Mouse (Mus musculus) liver, adult 2 months (tissue): Measurements from ENCODE around the gene Mas1. TPM values are rescaled to one million over a fixed set of nuclear protein-coding genes. Genes with fewer than 3 reads are reported as not detected.

Experiments
- DNase-seq: peaks from one replicate; pipeline ENCODE4 v3.0.0-alpha.2; 2011; ENCODE audit warnings: low read depth, low spot score; ENCODE audit errors: extremely low read depth
- H3K27ac ChIP-seq: fragments of 200-500 bp; replicated peaks from 2 replicates; pipeline ENCODE4 v1.5.1; 2012; ENCODE audit warnings: low read depth, mild to moderate bottlenecking, control low read depth, inconsistent platforms, low read length; ENCODE audit not compliant: insufficient read depth
- H3K27me3 ChIP-seq: fragments of 200-500 bp; 2 replicates; pipeline ENCODE4 v1.6.1; 2012; ENCODE audit warnings: mild to moderate bottlenecking, moderate library complexity, low read length, inconsistent platforms; ENCODE audit not compliant: control insufficient read depth, insufficient read depth
- H3K36me3 ChIP-seq: fragments of 200-500 bp; 2 replicates; pipeline ENCODE4 v1.6.1; 2012; ENCODE audit warnings: low read length, inconsistent platforms; ENCODE audit not compliant: control insufficient read depth, insufficient read depth
- H3K4me1 ChIP-seq: fragments of 200-500 bp; 2 replicates; pipeline ENCODE4 v1.6.1; 2011; ENCODE audit warnings: low read length; ENCODE audit not compliant: control insufficient read depth, insufficient read depth
- H3K4me3 ChIP-seq: fragments of 200-500 bp; 2 replicates; pipeline ENCODE4 v1.5.1; 2011; ENCODE audit warnings: low read depth, mild to moderate bottlenecking, control low read depth, low read length, moderate library complexity; ENCODE audit not compliant: insufficient read depth
- H3K79me2 ChIP-seq: fragments of 200-500 bp; 2 replicates; pipeline ENCODE4 v1.6.1; 2012; ENCODE audit warnings: inconsistent platforms, mild to moderate bottlenecking, low read length, moderate library complexity; ENCODE audit not compliant: control insufficient read depth, insufficient read depth
- H3K9ac ChIP-seq: fragments of 200-500 bp; 2 replicates; pipeline ENCODE4 v1.6.1; 2012; ENCODE audit warnings: low read depth, mild to moderate bottlenecking, control low read depth, inconsistent platforms, low read length
- CTCF ChIP-seq: fragments of 200-500 bp; IDR thresholded peaks from 2 replicates; pipeline ENCODE4 v1.5.1; 2011; ENCODE audit warnings: low read depth, low read length, control low read depth
- POLR2A ChIP-seq: fragments of 200-500 bp; IDR thresholded peaks from 2 replicates; pipeline ENCODE4 v1.6.1; 2011; ENCODE audit warnings: low read length, control low read depth; ENCODE audit not compliant: insufficient read depth; ENCODE audit errors: extremely low read depth
- WGBS: fragments of 180-500 bp; shearing (Covaris S2); methylation state at CpG from one replicate; pipeline ENCODE4 v1.1.7; 2018; 5-methylcytosine and 5-hydroxymethylcytosine counted together
- polyA plus RNA-seq: library from polyadenylated mRNA; depleted of rRNA; stranded (reverse); fragments of >200 nt; gene quantifications from 2 replicates; pipeline ENCODE4 v1.2.3, GENCODE M21; 2012
- total RNA-seq: library from RNA; depleted of rRNA; stranded (reverse); fragments of >200 nt; gene quantifications from 2 replicates; pipeline ENCODE4 v1.2.3, GENCODE M21; 2014

Gene Mas1
- total and polyA plus RNA-seq, 2 experiments: 0.18 to 0.35 TPM

DNA sequence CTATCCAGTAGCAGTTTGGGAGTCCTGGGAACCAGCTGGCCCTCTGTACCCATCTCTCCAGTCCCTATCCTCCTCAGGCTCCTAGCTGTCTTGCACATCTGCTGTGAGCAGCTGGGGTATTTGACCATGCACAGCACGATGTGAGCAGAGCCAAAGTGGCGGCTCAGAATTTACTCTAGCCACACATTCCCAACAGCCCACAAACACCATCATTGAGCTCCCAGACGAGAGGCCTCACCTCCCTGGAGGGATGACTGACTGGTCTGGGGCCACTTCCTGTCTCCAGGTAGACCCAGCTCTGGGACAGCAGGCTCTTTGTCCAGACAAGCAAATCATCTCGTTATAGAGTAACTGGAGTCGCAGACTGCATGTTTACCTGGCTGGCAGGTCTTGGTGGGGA is 22.1 kb downstream of the Mas1 start:
- H3K4me1 ChIP-seq: no peaks in the 10 kb centered on the region
- H3K4me3 ChIP-seq: no peak overlapping the region
- no peaks in the 10 kb centered on the region for H3K79me2 ChIP-seq
- WGBS: 30% methylated on average over 5 of the region's 5 CpGs
- no peak overlapping the region for H3K9ac ChIP-seq
- no peaks in the 10 kb centered on the region for H3K36me3 ChIP-seq
- DNase-seq: no peak
- no peak overlapping the region for H3K27ac ChIP-seq
- TF ChIP-seq POLR2A: no peak
- TF ChIP-seq CTCF: no peak
- H3K27me3 ChIP-seq: no peaks in the 10 kb centered on the region

DNA sequence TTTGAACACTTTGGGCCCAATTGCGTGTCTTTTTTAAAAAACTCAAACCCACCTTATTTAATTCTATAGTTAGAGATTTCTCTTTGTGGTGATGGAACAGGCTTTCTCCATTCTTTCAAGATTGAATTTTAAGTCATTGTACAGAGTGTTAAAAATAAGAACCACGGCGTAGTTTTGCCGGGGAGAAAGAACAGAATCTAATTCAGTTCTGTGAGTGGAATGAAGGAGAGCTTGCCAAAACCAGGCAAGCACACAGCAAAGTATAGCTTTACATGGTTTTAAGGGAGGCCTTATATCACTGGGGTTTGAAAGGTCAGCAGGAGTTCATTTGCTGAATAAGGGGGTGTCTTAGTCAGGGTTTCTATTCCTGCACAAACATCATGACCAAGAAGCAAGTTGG is 23.4 kb downstream of the Mas1 start:
- no peaks in the 10 kb centered on the region for H3K36me3 ChIP-seq
- no peak for TF ChIP-seq POLR2A
- no peak for TF ChIP-seq CTCF
- H3K79me2 ChIP-seq: no peaks in the 10 kb centered on the region
- H3K4me1 ChIP-seq: no peaks in the 10 kb centered on the region
- H3K4me3 ChIP-seq: no peak overlapping the region
- no peak for DNase-seq
- no peaks in the 10 kb centered on the region for H3K27me3 ChIP-seq
- no peak overlapping the region for H3K27ac ChIP-seq
- no peak overlapping the region for H3K9ac ChIP-seq
- WGBS: 91% methylated on average over 4 of the region's 4 CpGs

DNA sequence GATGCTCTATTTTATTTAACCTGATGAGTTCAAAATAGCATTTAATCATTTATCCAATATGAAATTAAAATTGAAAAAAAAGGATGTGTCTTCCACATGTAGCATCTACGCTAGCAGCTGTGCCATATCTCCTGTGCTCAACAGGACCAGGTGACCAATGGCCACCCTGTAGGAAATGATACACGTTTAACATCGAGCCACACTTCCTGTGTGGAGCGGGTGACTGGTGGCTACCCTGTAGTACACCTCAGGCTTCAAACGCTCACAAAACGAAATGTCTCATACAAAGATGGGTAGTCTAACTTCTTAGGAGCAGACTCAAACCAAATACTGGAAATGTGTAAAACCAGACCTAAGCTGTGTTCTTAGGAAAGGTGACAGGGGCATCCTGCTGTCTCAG is 24.1 kb downstream of the Mas1 start:
- Histone ChIP-seq H3K36me3 (no peaks in the 10 kb centered on the region), H3K4me1 (no peaks in the 10 kb centered on the region), H3K27me3 (no peaks in the 10 kb centered on the region), H3K4me3 (no peak overlapping the region), H3K27ac (no peak overlapping the region), H3K79me2 (no peaks in the 10 kb centered on the region), H3K9ac (no peak overlapping the region)
- no peak for DNase-seq
- no peak for TF ChIP-seq POLR2A
- TF ChIP-seq CTCF: no peak
- WGBS: 84% methylated on average over 6 of the region's 6 CpGs

DNA sequence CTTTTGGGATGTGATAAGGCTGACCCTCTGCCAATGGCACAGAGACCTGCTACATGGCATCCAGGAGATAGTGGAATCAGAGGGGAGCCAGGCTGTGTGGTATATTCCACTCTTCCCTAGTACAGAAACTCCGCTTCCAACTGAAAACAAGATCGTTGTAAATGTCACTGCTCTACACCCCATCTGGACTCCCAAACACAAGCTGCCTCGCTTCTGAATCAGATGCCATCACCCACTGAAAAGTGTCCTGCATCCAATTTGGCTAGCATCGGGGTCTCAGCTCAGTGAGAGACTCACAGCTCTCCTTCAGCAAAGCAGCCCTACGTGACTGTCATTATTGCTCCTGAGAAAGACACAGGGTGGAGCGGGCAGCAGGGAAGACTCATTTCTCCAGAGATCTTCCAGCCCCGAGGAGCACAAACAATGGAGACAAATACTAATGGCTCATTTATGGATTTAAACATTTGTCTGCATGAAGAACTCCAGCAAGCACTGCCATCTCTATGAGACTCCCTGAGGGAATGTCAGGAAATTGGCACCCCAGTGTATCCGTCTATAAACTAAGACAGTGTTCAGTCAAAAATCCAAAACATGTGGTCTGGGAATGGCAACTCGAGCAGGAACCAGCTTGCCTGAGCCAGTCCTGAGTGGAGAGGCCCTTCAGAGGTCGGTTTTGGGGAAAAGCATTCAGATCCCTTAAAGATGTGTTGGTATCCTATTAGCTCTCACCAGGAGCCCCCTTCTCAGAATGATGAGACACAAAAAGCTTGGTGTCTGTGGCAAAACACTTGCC is 28.3 kb downstream of the Mas1 start:
- 83% methylated on average over 10 of the region's 10 CpGs for WGBS
- Histone ChIP-seq H3K27me3 (no peaks in the 10 kb centered on the region), H3K79me2 (no peaks in the 10 kb centered on the region), H3K4me3 (no peak overlapping the region), H3K27ac (no peak overlapping the region), H3K9ac (no peak overlapping the region), H3K36me3 (no peaks in the 10 kb centered on the region), H3K4me1 (no peaks in the 10 kb centered on the region)
- no peak for TF ChIP-seq POLR2A
- no peak for DNase-seq

DNA sequence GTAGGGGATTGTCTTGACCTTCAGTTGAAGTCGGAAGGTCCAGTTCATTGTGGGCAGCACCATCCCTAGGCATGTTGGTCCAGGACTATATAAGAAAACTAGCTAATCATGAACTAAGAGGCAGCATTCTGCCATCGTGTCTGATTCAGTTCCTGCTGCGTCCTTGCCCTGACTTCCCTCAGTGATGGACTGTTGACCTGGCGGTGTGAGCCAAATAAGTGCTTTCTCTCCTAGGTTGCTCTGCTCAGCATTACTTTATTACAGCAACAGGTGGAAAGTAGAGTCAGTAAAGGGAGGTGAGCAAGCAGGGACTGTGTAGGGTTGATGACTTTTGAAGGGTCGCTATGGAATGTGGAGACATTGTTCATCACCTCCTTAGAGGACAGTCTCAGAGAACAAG is 32.2 kb downstream of the Mas1 start:
- H3K4me1 ChIP-seq: no peaks in the 10 kb centered on the region
- no peak for TF ChIP-seq CTCF
- TF ChIP-seq POLR2A: no peak
- no peak overlapping the region for H3K9ac ChIP-seq
- no peak overlapping the region for H3K27ac ChIP-seq
- no peak overlapping the region for H3K4me3 ChIP-seq
- H3K79me2 ChIP-seq: no peaks in the 10 kb centered on the region
- H3K27me3 ChIP-seq: no peaks in the 10 kb centered on the region
- H3K36me3 ChIP-seq: no peaks in the 10 kb centered on the region
- 88% methylated on average over 5 of the region's 5 CpGs for WGBS
- no peak for DNase-seq

DNA sequence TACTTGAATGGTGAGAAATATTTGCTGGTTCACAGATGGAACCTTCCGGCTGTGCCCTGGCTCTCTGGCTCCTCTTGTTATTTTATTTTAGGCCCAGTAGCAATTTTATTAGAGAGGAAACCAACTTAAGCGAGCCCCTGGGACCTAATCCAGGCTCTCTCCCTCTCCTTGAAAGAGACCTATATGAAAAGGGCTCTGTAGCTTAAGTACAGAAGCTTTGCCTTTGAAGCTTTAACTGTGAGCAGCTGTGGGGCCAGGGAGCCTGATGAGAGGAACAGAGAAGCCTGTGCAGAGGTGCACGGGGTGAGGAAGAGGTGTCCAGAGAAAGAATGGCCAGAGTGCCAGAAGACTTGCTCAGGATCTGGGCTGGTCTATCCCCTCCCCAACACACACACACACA is 33.1 kb downstream of the Mas1 start:
- H3K4me3 ChIP-seq: no peak overlapping the region
- no peaks in the 10 kb centered on the region for H3K36me3 ChIP-seq
- no peak overlapping the region for H3K27ac ChIP-seq
- no peaks in the 10 kb centered on the region for H3K27me3 ChIP-seq
- TF ChIP-seq CTCF (no peak), POLR2A (no peak)
- no peaks in the 10 kb centered on the region for H3K79me2 ChIP-seq
- DNase-seq: no peak
- H3K9ac ChIP-seq: no peak overlapping the region
- H3K4me1 ChIP-seq: no peaks in the 10 kb centered on the region
- 71% methylated on average over 3 of the region's 3 CpGs for WGBS
